Mouse (Mus musculus) lung, postnatal 0 days (tissue): ENCODE measurements around the gene Gm13119.
"Not testable (repeated sequence)": the region's sequence is repeated elsewhere in the genome, so short reads cannot be mapped to it uniquely, and the experiment has no call there.

Experiments
- CTCF ChIP-seq: IDR thresholded peaks from 2 replicates; pipeline ENCODE4 v1.5.1; 2016; ENCODE audit warnings: antibody characterized with exemption, mild to moderate bottlenecking
- EP300 ChIP-seq: IDR thresholded peaks from 2 replicates; pipeline ENCODE4 v1.6.1; 2016; ENCODE audit warnings: antibody characterized with exemption, mild to moderate bottlenecking, control low read depth

- TF ChIP-seq CTCF, EP300: not testable (repeated sequence)
Observed at GRCm38 (mm10) chr4:144335856-144336255, 21.9 kb upstream of the Gm13119 start.
